Mouse (Mus musculus) inflammation-experienced regulatory T-cells, adult 6 months (primary cell): ENCODE measurements around the gene Tmem262. TPM values are rescaled to one million over a fixed set of nuclear protein-coding genes. Genes with fewer than 3 reads are reported as not detected.

Experiments
- ATAC-seq: one replicate; pipeline ENCODE4 v1.8.0; 2017
- polyA plus RNA-seq, 3 experiments: library from polyadenylated mRNA; unstranded; fragments of 100-300 nt; shearing (Covaris generic); gene quantifications; one replicate each; pipeline ENCODE4 v1.2.1; 2017

Gene Tmem262
- polyA plus RNA-seq, 3 experiments from 2014 or later: not detected

DNA sequence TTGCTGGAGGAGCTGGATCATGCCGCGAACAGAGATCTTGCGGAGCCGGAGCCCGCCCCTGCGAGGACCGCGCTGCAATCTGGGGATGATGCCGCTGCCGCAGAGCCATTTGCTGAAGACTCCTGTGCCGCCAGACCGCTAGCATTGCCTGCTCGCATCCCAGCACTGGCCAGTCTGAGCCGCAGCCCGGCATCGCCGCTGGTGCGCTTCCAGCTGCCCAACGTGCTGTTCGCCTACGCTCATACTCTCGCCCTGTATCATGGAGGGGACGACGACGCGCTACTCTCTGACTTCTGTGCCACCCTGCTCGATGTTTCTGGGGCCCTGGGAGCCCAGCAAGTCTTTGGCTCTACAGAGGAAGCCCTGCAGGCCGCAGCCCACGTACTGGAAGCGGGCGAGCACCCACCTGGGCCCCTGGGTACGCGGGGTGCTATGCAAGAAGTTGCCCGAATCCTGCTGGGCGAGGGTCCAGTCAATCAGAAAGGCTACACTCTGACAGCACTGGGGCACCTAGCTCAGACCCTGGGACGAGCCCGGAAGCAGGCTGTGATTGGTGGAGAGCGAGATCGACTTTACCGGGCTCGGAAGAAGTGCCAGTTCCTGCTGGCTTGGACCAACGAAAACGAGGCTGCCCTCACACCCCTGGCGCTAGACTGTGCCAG, 18.1 kb upstream of the Tmem262 start:
- peak; percentile 29 for ATAC-seq

DNA sequence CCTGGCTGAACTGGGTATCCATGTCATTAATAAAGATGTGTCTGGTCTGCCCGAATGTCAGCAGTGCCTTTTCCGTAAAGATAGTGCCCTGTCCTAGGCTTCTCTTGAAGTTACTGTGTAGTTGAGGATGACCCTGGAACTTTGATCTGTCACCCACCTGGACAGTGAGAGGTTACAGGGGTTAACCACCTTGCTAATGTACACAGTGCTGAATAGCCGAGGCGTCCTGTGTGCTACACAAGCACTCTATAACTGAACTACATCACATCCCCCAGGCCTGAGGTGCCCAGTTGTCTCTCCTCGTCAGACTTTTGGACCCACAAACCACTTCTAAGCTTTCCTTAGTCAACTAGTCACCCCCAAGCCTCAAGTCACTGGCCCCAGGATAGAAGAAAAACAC, 17.4 kb upstream of the Tmem262 start:
- no peak for ATAC-seq

DNA sequence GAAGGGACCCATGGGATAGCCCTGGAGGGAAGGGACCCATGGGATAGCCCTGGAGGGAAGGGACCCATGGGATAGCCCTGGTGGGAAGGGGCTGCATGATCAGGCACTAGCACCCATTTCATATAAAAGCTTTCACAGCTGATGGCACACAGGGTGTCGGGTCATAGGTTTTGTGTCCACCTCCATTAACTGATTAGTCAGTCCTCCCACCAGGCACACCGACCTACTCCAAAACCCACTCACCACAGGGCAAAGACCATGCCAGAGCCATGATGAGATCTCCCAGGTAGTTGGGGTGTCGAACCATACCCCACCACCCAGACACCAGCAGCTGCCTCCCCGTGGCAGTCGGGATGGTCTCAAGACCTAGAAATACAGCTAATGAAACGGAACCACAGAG, 16.8 kb upstream of the Tmem262 start:
- no peak for ATAC-seq

DNA sequence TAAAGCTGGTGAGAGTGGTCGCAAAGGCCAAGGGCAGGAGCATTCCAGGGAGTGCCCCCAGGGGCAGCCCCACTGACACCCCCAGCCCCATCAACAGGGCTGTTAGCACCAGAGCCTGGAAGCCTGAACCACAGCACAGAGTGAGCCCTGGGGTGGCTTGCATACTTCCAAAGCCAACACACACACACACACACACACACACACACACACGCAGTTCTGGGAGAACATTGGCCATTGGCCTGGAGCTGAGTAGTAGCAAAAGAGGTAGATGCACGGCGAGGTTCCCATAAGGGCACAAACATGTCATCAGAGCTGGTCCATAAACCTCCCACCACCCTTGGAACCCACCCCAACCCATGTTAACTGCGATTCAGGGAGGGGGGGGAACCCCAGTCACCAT, 13.3 kb upstream of the Tmem262 start:
- no peak for ATAC-seq

DNA sequence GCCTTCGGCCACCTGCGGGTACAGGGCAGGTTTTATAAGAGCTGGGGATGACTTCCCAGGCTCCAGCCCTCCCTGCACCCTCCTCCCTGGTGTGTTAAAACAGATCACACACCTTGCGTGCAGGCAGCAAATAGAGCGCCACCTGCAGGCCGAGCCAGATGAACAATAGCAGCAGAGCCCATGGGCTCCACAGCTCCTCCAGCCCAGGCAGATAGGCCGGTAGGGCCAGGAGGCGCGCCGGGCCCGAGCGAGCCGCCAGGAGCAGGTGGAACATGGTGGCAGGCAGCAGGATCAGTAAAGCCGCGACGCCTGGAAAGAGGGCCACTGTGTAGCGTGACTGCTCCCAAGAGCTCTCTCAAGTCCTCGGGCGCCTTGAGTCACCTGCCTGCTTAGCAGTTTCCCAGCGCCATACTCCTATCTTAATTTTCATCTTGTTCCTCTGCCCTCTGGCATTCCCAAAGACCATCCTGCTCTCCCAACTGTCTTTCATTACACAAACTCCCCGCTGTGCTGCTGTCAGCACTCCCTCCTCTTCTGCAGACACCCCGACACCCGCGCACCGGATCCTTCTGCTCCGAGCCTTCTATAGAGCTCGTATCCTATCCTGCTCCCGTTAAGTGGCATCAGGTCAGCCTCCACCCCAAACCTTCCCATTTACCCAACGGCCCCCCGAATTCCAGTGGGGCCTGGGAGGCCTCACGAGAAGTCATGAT, 12.7 kb upstream of the Tmem262 start:
- ATAC-seq: peak; percentile 67

DNA sequence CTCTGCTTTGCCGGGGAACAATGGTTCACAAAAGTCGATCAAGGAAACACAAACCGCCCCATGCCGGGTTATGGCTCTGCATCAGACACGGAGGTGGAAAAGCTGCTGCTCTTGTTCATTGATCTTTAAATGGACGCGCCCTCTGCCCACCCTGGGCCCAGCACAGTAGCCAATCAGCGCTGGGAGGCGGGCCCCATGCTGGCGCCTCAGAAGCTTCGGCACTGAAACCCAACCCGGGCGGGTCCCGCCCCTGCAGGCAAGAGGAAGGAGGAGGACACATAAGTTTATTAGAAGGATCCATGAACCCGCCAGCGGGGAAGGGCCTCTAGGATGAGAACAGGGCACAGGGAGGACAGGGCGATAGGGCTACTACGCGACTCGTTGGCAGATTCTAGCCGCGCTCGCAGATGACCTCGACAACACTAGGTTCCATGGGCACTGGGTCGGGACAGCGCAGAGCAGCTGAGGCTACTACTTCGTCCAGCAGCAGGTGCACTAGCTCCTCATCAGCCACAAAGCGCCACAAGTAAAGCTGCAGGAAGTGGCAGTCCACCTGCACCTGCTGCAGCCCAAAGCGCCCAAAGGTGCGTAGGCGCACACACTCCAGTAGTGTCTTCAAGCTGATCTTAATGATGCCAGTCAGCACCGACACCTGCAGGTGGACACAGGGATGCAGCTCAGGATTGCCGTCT, 12.0 kb upstream of the Tmem262 start, which contains the start of gene Tm7sf2:
Tm7sf2 (minus strand) TSS at position 650 of the 692 bp plus-strand sequence.
- peak; percentile 91 for ATAC-seq

DNA sequence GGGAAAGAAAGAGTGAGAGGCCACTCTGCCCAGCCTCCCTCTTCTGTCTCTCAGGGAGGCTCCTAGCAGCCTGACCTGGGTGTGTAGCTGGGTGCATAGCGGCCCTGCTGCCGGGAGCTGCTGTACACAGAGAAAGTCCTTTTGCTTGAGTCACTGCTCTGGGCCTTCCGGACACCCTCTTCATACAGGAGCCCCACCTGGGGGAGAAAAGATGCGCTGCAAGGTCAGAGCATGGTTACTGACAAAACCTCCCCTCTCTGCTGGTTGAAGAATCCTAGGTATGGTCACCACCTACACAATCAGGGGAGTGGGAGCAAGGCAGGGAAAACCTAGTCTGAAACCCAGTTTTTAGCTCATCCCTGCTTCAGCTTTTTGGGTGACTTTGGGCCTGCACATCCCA, 10.9 kb upstream of the Tmem262 start:
- no peak for ATAC-seq

DNA sequence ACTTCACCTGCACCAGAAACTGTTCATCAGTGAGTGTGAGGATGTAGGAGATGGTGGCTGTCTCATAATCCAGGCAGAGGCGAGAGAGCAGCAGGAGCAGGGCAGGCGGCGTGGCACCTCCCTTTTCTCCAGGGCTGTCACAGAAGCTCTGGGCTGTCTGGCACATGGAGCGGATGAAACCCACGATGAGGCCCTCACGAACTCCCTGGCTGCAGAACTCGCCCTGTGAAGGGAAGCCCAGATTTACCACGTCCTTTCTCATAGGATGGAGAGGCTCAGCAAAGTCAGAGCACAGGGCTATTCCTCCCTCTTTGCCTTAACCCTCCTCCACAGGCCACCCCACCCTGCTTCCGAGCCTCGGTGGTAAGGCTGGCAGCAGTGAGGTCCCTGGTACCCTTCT, 10.0 kb upstream of the Tmem262 start:
- no peak for ATAC-seq

DNA sequence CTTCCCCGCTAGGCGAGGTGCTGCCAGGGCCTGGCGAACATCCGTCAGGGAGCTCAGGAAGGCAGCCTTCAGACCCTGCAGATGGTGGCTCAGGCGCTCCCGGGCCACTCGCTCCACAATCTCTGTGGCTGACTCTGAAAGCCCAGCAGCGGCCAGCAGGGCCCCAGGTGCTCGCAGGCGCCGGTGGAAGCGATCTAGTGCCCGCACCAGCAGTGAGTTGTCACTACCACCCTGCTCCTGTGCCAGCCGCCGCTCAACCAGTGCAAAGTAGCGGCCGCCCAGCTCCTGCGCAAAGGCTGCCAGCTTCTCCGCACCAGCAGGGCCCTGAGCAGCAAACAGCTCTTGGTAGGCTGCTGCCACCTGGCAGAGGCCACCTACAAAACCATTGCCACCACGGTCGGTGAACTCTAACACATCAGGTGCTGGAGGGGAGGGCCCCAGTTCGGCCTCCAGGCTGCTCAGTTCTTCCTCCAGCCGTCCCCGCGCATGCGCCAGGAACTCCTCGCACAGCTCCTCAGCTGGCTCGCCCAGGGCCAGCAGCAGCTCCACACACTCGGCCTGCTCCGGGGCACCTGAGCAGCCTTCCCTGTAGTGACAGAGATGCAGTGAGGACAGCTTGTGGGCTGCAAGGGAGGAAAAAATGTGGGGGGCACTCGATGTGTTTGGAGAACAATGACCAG, 9.1 kb upstream of the Tmem262 start:
- no peak for ATAC-seq

DNA sequence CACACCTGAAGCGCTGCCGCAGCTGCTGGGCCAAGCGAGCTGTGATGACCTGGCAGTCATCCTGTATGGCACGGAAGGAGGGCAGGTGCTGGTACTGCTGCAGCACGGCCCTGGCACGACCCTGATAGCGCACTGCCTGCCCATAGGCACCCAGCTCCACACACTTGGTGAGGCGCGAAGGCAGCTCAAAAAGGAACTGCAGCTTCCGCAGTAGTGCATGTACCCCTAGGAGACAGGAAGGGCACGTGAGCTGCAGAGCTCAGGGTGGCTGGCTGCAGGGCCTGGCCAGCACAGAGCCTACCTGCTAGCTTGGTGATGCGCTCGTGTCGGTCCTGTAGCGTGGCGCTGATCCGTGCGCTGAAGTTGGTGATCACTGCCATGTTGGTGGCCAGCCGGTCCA, 8.6 kb upstream of the Tmem262 start:
- no peak for ATAC-seq

DNA sequence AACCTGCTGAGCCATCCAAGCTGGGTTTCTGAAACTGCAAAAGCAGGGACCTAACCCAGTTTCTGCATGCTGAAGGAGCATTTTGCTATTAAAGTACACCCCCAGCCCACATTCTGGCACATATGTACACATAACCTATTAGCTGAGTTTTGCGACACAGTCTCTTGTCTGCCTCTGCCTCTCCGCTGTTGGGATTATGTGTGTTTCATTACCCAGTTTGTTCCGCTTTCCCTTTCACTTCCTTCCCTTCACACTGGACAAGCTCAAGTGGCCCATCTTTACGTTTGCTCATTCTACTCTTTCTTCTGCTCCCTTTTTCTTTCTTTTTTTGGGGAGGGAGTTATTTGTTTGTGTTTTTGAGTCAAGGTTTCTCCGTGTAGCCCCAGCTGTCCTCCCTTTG, 5.9 kb upstream of the Tmem262 start:
- ATAC-seq: no peak

DNA sequence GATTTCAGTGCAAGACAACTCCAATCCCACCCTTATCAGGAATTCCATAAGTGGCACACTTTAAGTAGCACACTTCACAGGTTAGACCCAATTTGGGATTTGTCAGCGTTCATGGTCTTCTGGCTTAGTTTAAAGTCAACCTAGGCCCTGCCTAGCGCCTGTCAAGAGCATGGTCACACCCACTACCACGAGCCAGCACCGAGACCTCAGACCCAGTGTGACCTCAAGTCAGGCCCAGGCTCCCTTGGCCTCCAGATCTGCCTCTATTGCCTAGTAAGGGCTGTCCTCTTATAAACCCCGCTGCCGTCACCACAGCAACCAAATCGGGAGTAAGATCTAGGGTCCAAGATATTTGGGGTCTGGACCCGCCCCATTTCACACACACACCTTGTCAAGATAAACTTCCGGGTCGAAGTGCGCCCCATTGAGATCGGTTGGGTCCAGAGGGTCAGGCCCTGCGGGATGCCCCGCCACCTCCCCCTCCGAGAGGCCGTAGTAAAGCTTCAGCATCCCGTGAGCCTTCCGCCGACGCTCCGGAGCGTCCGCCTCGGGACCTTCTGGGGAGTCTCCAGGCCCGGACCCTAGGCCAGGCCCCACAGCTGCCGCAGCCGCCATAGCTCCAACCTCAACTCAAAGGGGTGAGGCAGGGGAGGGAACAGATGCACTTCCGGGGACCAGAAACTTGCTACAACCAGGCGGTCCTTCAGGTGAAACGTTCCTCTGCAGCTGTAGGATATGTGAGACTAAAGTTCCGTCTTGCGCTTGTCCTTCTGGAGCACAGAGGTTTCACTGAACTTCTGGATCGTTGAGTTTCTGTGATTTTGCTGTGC, 3.1 kb upstream of the Tmem262 start, which contains the start of gene Vps51:
Vps51 (minus strand) TSS at position 668 of the 830 bp plus-strand sequence.
- ATAC-seq: peak; percentile 96

DNA sequence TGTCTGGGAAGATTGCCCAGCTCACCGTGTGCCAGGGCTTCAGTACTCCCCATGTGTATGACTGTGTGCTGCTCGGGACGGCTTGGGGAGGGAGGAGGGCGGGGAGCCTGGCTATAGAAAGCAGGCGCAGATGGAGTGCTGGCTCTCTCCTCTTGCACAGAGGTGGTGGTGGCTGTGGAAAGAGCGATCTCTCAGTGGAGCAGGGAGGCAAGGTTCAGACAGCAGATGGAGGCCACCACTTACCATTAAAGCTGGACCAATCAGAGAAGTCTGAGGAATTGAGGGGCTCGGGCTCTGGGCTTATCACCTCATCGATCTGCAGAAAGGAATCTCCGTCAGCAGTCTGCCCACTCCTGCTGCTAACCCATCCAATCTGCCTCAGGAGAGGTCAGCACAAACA, 2.3 kb downstream of the Tmem262 start, which contains the start of gene Gm28374:
Gm28374 (minus strand) TSS at position 101 of the 400 bp plus-strand sequence.
- ATAC-seq: no peak

DNA sequence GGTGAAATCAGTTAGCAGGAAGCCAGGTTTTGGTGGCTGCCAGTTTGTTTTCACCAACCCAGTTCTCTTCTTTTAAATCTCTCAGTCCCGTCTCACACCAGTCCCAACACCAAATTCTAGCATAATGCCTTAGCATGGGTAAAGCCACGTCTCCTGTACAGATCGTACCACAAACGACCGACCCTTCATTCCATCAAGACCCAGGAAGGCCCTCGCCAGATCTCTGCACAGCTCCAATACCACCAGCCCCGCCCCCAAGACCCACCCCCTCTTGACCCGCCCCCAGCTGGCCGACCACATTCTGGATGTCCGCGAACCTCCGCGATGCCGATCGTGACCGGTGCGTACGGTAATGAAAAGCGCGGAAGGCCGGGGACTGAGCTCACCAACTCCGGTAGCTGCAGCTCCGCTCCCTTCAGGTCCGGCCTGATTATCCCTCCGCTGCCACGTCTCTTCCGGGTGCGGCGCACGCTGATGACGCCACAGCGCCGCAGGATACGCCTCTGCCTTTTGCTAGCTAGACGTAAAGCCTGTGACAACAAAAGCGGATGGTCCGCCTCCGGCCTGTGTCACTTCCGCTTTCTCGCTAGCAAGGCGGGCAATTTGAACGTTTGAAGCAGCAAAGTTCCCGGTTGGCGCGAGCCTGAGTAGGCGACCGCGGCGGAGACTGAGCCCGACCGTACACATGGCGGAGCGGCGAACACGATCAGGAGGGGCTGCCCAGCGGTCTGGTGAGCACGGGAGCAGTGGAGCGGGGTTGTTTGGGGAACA, 4.8 kb downstream of the Tmem262 start, which contains the start of the genes Zfpl1 and Cdca5:
Zfpl1 (minus strand) TSS at position 479 of the 771 bp plus-strand sequence.
Cdca5 (plus strand) TSS at position 506 of the 771 bp plus-strand sequence.
- peak; percentile 87 for ATAC-seq

DNA sequence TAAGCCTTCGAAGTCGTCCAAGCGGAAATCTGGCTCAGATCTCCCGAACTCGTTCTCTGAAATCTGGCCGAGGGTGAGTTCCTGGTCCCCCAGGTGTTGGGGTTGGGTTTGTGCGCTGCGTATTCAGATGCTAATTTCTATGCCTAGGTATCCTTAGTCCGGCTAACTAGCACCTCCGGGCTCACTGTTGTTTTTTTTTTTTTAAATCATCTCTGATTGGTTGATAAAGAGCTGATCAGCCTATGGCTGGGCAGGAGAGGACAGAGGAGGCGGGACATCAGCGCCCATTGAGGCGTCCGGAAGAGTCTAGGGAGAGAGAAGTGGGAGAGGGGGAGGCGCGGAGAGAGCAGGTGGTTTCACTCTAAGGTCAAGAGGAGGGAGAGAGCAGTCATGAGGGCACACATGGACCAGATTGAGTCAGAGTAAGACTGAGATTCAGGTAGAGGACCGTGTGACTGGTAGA, 5.6 kb downstream of the Tmem262 start:
- peak; percentile 86 for ATAC-seq

DNA sequence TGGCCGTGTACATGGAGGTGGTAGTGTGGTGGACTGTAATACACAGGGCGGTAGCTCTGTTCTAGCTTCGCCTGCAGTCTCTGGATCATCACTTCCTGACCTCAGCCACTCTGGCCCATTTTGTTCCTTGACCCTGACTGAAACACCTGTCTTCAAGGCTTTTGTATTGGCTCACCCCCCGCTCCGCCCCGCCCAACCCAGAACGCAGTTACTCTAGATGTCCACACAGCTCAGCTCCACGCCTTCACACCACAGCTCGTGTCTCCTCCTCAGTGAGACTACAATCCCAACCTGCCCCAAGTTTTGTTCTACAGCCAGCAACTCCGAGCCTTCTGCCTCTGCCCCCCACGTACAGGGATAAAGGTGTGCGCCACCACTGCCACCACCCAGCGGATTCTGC, 9.0 kb downstream of the Tmem262 start:
- ATAC-seq: no peak

DNA sequence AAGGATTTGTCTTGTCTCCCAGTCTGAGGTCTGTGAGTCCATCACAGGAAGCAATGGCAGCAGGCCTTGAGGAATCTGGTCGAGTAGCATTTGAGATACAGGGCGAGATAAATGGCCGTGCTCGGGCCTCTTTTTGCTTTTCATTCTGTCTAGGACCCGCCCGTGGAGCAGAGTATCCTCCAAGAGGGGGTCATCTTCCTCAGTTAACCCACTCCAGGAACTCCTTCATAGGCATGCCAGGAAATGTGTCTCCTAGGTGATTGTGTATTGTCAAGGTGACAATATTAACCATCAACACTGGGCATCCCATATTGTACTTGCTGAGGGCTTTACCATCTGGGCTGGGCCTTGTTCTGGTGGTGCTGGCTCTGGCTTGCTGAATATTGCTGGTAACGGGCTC, 14.3 kb downstream of the Tmem262 start, which contains the start of gene AC131692.1:
AC131692.1 (plus strand) TSS at position 301 of the 400 bp plus-strand sequence.
- ATAC-seq: no peak

DNA sequence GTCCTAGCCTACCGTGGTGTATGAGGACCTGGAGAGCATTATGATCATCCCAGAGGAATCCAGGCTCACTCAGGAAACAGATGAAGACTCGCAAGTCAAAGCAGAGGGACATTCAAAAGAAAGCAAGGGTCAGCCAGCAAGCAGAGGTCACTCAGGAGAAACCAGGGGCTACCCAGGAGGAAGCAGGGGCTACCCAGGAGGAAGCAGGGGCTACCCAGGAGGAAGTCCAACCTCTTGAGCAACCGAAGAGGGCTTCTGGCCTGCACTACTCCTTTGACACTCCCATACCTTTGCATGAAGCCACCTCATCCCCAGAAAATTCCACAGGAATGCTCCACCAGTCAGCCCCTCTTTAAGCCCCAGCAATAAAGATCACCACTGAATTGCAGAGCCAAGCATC, 18.0 kb downstream of the Tmem262 start:
- no peak for ATAC-seq

DNA sequence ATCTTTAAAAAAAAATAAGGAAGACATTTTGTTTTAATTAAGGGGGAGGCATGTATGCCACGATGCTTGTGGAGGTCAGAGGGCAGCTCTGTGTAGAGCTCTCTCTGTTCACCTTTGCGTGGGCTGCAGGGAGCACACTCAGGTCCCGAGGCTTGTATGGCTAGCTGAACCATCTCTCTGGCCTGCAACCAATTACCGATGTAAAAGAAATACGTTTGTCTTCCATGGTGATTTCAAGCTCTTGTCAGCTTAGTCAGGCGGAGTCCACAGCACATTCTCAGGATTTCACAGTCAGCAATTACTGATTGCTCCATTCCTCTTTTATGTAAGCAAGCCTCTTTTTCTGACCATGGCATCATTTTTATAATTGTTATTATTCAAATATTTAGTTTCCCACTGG, 21.4 kb downstream of the Tmem262 start:
- ATAC-seq: no peak

DNA sequence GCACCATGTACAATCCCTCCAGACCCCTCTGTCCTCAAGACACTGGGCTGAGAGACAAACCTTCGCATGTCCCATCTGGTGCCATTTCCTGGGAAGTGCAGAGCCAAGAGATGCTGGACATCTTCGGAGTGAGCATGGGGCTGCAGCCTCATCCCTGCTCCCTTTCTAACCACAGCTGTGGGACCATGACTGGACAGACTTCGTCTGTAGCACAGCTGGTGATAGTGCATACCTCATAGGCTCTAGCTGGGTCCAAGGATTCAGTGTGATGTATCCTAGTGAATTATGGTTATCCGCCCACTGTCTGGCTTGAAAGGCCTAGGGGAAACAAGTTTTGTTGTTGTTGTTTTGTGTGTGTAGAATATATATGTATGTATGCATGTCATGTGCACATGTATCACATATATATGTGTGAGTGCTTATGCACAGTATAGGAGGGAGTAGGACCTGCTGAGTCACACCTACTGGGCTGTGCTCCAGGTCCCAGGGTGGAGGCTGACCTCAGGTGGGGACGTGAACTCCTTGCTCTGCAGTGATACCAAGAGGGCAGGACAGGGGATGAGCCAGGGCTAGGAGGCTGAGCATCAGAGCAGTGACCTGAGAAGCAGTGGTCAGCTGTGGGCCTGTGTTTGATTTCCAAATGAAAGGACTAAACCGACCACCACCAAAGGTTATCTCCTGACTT, 22.5 kb downstream of the Tmem262 start:
- ATAC-seq: no peak
